Mouse (Mus musculus) left cerebral cortex, adult 8-10 months (tissue): ENCODE results near the gene Nck1. TPM values are rescaled to one million over a fixed set of nuclear protein-coding genes. Genes with fewer than 3 reads are reported as not detected.

ENCODE experiments used
- DNase-seq, 2 experiments: peaks; one replicate each; pipeline ENCODE4 v3.0.0; 2022; ENCODE audit warnings: low spot score in 2 of 2
- total RNA-seq, 4 experiments: library from RNA; stranded (reverse); gene quantifications; 2 replicates each; pipeline ENCODE4 v1.2.4; 2022

Nck1 gene
- total RNA-seq = 10 to 100 TPM; 33.4 to 39.9 (median 36.4) TPM

GRCm38 (mm10) chr9:100545715-100546593 is at the start of gene Nck1:
Nck1 (minus strand) TSS chr9:100546134.
- DNase-seq = peak; percentile 99

- DNase-seq = no peak
These were observed 44.5 kb upstream of the Nck1 start for GRCm38 (mm10) chr9:100590462-100590861.

DNA sequence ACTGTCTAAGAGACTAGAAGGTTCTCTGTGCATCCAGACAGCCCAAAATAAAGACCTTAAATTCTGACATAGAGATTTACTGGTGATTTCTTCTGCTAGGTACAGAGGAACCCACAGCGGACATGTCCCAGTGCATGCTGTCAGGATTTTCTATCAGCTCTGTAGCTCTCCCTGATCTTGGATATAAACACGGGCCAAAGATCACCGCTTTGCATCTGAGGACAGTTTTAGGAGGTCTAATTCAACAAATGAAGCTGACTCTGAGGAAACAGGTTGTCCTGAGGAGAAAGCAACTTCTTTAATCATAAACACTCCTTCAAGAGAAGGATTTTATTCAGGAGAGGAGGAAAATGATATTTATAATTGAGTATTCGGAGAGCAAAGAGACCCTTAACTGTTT is 38.1 kb upstream of the Nck1 start:
- no peak for DNase-seq

- DNase-seq = no peak
These were observed 37.1 kb upstream of the Nck1 start for GRCm38 (mm10) chr9:100582883-100583575.

- no peak for DNase-seq
These were observed 35.9 kb upstream of the Nck1 start for GRCm38 (mm10) chr9:100581543-100582492.

GRCm38 (mm10) chr9:100580196-100580740 is 34.3 kb upstream of the Nck1 start:
- no peak for DNase-seq

- DNase-seq = no peak
These were observed 28.0 kb upstream of the Nck1 start for GRCm38 (mm10) chr9:100573942-100574341.

DNA sequence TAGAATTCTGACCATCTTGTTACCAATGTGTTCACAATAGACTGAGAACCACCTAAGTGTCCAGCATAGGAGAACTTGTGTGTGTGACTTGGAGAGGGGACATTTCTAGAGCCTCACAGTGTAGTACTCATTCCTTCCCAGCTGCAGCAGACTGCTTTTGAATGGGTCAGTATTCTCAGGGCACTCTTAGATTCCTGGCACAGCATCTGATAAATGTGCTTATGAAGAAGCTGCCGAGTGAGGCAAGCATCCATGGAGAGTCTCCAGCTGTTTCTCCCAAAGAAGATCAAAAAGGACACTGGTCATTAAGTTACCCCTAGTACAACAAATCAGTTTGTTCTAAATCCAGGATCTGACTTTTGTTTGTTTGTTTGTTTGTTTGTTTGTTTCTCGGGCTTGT is 27.4 kb upstream of the Nck1 start:
- DNase-seq = no peak

- no peak for DNase-seq
These were observed 25.6 kb upstream of the Nck1 start for GRCm38 (mm10) chr9:100571511-100571910.

DNA sequence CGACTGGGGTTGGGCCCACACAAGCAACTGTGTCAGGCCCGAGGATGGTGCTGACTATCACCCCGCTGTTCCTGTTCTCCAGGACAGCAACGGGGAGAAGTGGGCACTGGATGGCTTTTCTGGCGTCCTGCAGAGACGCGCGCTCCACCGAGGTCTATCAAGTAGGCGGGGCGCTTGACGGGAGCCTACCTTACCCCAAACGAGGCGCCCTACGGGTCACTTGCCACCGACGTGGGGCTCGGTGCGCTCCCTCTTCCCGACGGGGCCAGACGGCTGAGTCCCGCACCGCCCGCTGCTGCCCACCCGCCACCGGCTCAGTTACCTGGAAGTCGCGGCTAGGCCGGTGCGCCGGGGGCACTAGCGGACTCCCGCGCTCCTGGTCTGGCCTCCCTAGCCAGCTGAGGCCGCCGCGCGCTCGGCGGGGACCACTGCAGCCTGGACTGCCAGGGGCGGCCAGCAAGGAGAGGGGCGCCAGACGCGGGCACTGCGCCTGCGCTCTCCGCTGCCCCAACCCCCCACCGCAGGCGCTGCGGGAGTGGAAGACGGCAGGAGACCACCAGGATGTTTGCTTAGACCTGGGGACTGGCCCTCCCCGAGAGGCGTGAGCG is 24.8 kb upstream of the Nck1 start, which contains the start of gene Slc35g2:
Gene Slc35g2, minus strand, starts transcription at position 465 of the 608 bp plus-strand sequence.
- DNase-seq = peak; percentile 12 to 23

DNA sequence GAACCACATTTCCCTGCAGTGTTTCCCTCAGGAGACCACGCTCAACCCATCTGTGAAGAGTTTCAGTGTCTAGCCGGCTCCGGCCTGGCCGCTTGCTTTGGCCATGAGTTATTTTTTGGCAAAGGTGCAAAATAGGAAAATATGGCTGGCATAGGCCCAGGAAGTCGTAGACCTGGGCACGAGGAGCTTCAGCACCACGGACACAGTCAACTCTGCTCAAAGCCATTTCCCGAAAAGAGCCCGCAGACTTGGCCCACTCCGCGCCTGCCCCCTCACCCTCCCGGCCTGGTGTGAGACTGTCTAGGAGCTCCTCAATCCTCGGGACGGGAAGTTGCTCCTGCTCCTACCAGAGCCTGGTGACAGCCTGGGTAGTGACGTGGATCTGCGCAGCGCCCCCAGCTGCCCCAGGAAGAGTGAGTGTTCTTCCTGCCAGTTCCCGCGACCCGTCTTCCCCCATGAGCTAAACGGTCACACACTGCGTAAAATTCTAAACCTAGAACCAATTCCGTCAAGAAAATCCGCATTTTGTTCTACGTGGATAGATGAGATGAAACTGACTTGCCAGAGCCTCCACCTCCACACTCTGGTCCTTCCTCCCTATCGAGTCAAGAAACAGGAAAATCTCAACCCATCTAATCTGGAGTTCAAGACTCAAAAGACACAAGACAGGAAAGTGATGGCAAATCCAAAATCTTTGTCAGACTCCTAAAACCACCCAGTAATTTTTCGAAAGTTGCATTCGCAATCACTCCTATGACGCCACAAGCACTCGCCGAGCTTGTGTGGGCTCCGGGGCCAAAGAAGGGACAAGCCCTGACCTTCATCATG is 24.1 kb upstream of the Nck1 start:
- DNase-seq = peak; percentile 28 to 34

- peak in 1 of 2 experiments; percentile 54 for DNase-seq
These were observed 14.4 kb upstream of the Nck1 start for GRCm38 (mm10) chr9:100560251-100560890.

GRCm38 (mm10) chr9:100558991-100559390 is 13.1 kb upstream of the Nck1 start:
- no peak for DNase-seq

GRCm38 (mm10) chr9:100558023-100558573 is 12.2 kb upstream of the Nck1 start:
- no peak for DNase-seq

- no peak for DNase-seq
These were observed 9.8 kb upstream of the Nck1 start for GRCm38 (mm10) chr9:100555686-100556085.

DNA sequence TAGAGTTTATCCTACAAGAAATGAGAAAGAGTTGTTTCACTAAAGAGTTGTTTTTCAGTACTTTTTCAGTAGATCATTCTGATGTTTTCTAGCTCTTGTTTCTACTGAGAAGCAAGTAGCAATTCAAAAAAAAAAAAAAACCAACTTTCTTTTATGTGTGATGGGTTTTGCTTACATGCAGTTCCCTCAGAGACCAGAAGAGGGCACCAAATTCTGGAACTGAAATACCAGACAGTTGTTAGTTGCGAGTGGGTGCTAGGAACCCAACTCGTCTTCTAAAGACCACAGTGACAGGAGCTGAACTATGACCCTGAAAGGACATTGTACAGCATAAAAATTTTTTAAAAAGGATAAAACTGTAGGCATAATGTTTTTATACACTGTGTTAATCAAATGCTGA is 2.4 kb upstream of the Nck1 start:
- DNase-seq = no peak

GRCm38 (mm10) chr9:100546594-100546910 is 618 bp upstream of the Nck1 start:
- no peak for DNase-seq

DNA sequence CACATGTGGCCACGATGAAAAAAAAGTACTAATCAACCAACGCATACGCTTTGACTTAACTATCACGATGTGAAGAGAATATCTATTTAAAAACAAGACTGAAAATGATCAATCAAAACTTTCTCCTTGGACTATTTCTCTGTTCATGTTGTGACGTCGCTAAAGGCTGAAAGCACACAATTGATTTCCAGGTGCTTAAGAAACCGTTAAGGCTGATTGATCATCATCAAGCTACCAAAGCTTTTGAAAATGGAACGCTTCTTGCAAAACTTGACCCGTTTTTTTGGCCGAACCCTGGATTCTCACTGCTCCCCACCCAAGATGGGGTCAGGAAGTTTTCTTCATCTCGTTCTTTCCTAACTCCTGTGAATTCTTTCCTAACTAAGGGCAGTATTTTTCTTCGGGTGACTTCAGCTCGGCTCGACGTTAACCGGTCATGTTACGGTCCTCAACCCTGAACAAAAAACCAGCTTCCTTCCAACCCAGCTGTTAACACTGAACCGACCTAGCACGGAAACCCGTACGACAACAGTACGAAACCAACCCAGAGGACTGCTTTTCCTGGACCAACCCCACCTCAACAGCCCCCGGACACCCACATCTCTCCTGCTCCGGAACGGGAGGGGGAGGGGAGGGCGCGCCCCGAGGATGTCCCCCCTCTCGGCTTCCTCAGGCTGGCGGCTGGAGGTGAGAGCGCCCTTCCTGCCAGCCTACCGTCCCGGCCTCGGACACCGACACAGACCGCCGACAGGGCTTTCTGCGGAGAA is 803 bp downstream of the Nck1 start:
- DNase-seq = no peak
